9 mouse cellular contexts compared by ENCODE assay signal in the genomic region with DNA sequence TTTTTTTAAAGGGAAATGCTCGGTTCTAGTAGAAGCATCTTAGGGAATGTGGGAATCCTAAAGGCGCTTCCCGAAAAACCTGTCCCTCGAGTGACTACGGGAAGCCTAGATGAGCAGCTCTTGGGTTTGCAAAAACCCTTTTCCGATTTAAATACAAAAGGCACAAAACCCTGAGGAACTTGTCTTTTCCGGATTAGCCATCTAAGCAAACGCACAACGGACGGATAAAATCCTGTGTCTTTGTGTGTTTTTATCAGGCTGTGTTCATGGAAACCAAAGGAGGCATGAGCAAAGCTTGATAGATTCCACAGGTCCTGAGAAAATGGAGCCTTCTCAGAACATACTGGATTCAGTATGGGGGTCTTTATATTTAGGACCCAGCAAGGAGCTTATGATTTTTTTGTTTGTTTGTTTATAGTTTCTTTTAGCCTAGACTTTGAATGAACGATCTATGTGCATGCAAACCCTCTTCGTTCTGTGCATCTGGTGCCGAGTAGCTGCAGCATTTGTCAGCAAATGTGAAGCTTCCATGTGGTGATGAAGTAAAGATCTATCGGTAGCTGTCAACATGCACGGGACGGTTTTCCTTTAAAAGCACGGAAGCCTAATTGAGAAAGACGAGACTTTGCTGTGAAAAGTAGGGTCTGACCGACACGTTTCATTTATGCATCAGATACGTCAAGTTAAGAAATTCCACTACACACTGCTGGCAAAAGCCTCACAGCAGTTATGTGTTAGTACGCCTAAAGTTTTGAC. TPM values are rescaled to one million over a fixed set of nuclear protein-coding genes. Genes with fewer than 3 reads are reported as not detected.
DNase-seq lines count a peak whose midpoint lies in the region; ATAC-seq and TF ChIP-seq lines count a peak whose summit lies in the region.
"Had no signal": no experiment of that assay in that cellular context is flagged by ENCODE, and none has a peak within 500 bp of the region (broad histone marks: within the 10 kb centered on the region; RNA-seq: fewer than 3 reads in every experiment).

No protein-coding gene starts in this region.

- peaks cover 37% of the 10 kb centered on the region for H3K4me1 ChIP-seq in limb, embryonic 10.5 days
- no peaks in the 10 kb centered on the region for H3K4me1 ChIP-seq in olfactory bulb, adult 2 months (ENCODE audit: control insufficient read depth, insufficient read depth, low read length)

- no peaks in the 10 kb centered on the region for H3K9me3 ChIP-seq in limb, embryonic 10.5 days (replicated peaks)

- TF ChIP-seq POLR2A in olfactory bulb, adult 2 months (IDR thresholded peaks at IDR 0.05; ENCODE audit: insufficient read depth, low read depth, low read length) = no peak

- peak overlapping the region; percentile 86 for H3K27ac ChIP-seq in limb, embryonic 10.5 days
- H3K27ac ChIP-seq in olfactory bulb, adult 2 months (ENCODE audit: insufficient read depth, low read depth, low read length) = peak overlapping the region; percentile 79

- no peak for DNase-seq in frontal cortex, postnatal 10 days (ENCODE audit: low spot score in 2 of 2)
- peak; percentile 42 to 51 for DNase-seq in right cerebral cortex, adult 2 months (ENCODE audit: low spot score in 2 of 2)
- DNase-seq in right cerebral cortex, postnatal 10 days (ENCODE audit: low spot score in 2 of 2) = no peak
- peak; percentile 39 for DNase-seq in limb, embryonic 10.5 days (ENCODE audit: low spot score)
- no peak for DNase-seq in adrenal gland, postnatal 14 days
- no peak for DNase-seq in adrenal gland, postnatal 25 days

- peak overlapping the region; percentile 58 for H3K4me3 ChIP-seq in limb, embryonic 10.5 days
- H3K4me3 ChIP-seq in olfactory bulb, adult 2 months (ENCODE audit: insufficient read depth, low read depth, low read length) = peak overlapping the region; percentile 52
- H3K4me3 ChIP-seq: erythroblast, embryonic 14.5 days had no signal

- H3K27me3 ChIP-seq in limb, embryonic 10.5 days (ENCODE audit: low read depth, poor library complexity, severe bottlenecking) = no peaks in the 10 kb centered on the region

- 0 out of 2 replicates have a peak, but pooled peaks cover 4% of the 10 kb centered on the region for H3K36me3 ChIP-seq in limb, embryonic 10.5 days

- WGBS in limb, embryonic 10.5 days = 2% methylated on average over 22 of the region's 22 CpGs
- under 1% methylated on average over 22 of the region's 22 CpGs for WGBS in olfactory bulb, adult 2 months

- TF ChIP-seq CTCF in olfactory bulb, adult 2 months (IDR thresholded peaks at IDR 0.05; ENCODE audit: insufficient read depth, low read depth, low read length) = no peak

- ATAC-seq in frontal cortex, adult (ENCODE audit: low TSS enrichment) = peak; percentile 36; the same call in 1 of the 2 replicates

RNA-seq across cellular contexts. Expression of a gene that starts 0.6 kb away (rescaled TPM):
- 6.9 and 12.4 TPM in 2 replicates for polyA plus RNA-seq in limb, embryonic 10.5 days (2016; fragmentation: Nextera tagmentation; extraction: Ambion mirVana)
- not detected in 2 replicates for polyA plus RNA-seq in olfactory bulb, adult 2 months (2012; ENCODE audit: insufficient read depth, insufficient read length, low replicate concordance, missing spikeins)
- 0.85 and 0.98 TPM in 2 replicates for total RNA-seq in adrenal gland, postnatal 14 days (2021)
- total RNA-seq in adrenal gland, postnatal 25 days (2021) = 0.76 and 0.91 TPM in 2 replicates
- polyA plus RNA-seq: erythroblast, embryonic 14.5 days had no signal

Comparison
In these comparisons a context has a peak if more than half of its experiments do, and no peak if none do; other contexts are left out.
1. DNase-seq: peak in right cerebral cortex, adult 2 months (2 of 2) and limb, embryonic 10.5 days (single experiment); none in frontal cortex, postnatal 10 days (0 of 2), right cerebral cortex, postnatal 10 days (0 of 2), adrenal gland, postnatal 14 days (single experiment) and adrenal gland, postnatal 25 days (single experiment).